Mouse (Mus musculus) kidney, embryonic 15.5 days (tissue): ENCODE data around the gene Gpd1. TPM values are rescaled to one million over a fixed set of nuclear protein-coding genes. Genes with fewer than 3 reads are reported as not detected.

Experiments used
- ATAC-seq: fragments of 200-750 bp; cut with Nextera tagmentation; replicated peaks from 2 replicates; pipeline ENCODE4 v1.8.0; 2017; ENCODE audit warnings: moderate TSS enrichment; ENCODE audit not compliant: low FRiP score
- H3K27ac ChIP-seq: fragments of 300-500 bp; sonication (generic); 2 replicates; pipeline ENCODE4 v1.5.1; 2015; ENCODE audit warnings: mild to moderate bottlenecking, inconsistent platforms
- H3K27me3 ChIP-seq: fragments of 300-500 bp; sonication (generic); 2 replicates; pipeline ENCODE4 v1.6.1; 2015; ENCODE audit warnings: inconsistent platforms
- H3K36me3 ChIP-seq: fragments of 300-500 bp; sonication (generic); 2 replicates; pipeline ENCODE4 v1.6.1; 2015; ENCODE audit warnings: inconsistent platforms
- H3K4me1 ChIP-seq: fragments of 300-500 bp; sonication (generic); 2 replicates; pipeline ENCODE4 v1.6.1; 2015; ENCODE audit warnings: inconsistent platforms
- H3K4me2 ChIP-seq: fragments of 300-500 bp; sonication (generic); 2 replicates; pipeline ENCODE4 v1.6.1; 2015; ENCODE audit warnings: moderate library complexity, mild to moderate bottlenecking, inconsistent platforms
- H3K4me3 ChIP-seq: fragments of 300-500 bp; sonication (generic); replicated peaks from 2 replicates; pipeline ENCODE4 v1.5.1; 2015; ENCODE audit warnings: mild to moderate bottlenecking, inconsistent platforms
- H3K9ac ChIP-seq: fragments of 300-500 bp; sonication (generic); 2 replicates; pipeline ENCODE4 v1.6.1; 2015; ENCODE audit warnings: mild to moderate bottlenecking, inconsistent platforms
- H3K9me3 ChIP-seq: fragments of 300-500 bp; sonication (generic); replicated peaks from 2 replicates; pipeline ENCODE4 v1.6.1; 2016; ENCODE audit warnings: inconsistent platforms
- WGBS: fragments of 180-500 bp; shearing (Covaris S2); methylation state at CpG from one replicate; pipeline ENCODE4 v1.1.7; 2015; ENCODE audit warnings: mixed read lengths; 5-methylcytosine and 5-hydroxymethylcytosine counted together
- polyA plus RNA-seq: library from polyadenylated mRNA; unstranded; fragments of >200 nt; fragmentation: Nextera tagmentation; extraction: Ambion mirVana; gene quantifications from 2 replicates; pipeline ENCODE4 v1.2.1, GENCODE M21; 2015

The Gpd1 gene
- polyA plus RNA-seq, result 23.0 and 28.5 TPM in 2 replicates

DNA sequence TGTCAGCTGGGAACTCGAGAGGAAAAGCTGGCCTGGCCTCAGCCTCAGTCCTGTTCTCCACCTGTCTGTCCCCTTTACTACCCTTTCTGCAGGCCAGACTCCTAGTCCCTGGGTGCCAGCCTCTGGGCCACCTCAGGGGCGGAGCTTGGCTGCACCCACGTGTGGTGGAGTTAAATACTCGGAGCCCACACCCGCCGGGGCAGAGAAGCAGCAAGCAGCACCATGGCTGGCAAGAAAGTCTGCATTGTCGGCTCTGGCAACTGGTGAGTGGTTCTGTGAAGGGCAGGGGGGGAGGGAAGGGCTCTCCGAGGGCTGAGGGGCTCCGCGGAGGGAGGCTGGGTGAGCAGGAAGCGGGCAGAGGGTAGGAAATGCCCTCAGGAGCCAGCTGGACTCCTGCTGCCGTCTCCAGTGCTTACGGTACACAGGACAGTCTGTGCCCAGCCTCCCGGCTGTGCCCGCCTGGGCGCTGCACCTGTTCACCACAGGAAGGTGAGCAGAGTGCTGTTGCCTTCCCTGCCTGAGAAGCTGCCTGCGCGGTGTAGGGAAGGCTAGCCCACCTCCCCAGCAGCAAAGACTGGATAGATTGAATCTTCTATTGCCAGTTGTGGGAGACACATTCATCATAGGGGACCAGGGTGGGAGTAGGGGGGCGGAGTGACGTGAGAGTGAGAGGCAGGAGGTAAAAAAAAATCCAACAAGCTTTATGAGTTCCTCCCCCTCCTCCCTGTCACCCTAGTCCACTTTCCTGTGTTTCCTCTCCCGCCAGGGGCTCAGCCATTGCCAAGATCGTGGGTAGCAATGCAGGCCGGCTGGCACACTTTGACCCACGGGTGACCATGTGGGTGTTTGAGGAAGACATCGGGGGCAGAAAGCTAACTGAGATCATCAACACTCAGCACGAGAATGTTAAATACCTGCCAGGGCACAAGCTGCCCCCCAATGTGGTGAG lies at the start of gene Gpd1:
TSS of gene Gpd1 (plus strand) at position 130 of the 949 bp plus-strand sequence.
- Histone ChIP-seq H3K27me3 (no peaks in the 10 kb centered on the region), H3K4me2 (peak within 1 kb of the TSS; percentile 41), H3K9me3 (no peaks in the 10 kb centered on the region), H3K9ac (no peak within 1 kb of the TSS), H3K4me1 (peaks cover 58% of the 10 kb centered on the region), H3K4me3 (peak within 1 kb of the TSS; percentile 20; the same call in 1 of the 2 replicates), H3K27ac (peak within 1 kb of the TSS; percentile 73), H3K36me3 (peaks cover 19% of the 10 kb centered on the region)
- 51% methylated on average over 26 of the region's 26 CpGs for WGBS
- ATAC-seq, result peak; percentile 5; the same call in 1 of the 2 replicates

DNA sequence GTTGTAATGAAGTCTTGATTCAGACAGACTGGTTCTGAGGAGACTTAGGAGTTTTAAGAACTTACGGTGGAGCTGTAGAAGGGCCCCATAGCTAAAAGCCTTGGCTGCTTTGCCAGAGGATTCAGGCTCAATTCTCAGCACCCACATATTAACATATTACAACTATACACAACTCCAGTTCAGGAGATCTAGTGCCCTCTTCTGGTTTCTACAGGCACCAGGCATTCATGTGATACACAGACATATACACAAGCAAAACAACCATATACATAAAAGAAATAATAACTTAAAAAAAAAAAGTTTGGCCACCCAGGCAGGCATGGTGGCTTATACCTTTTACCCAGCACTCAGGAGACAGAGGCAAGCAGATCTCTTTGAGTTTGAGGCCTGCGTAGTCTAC lies 49.8 kb upstream of the Gpd1 start:
- H3K4me3 ChIP-seq, result no peak overlapping the region
- no peak for ATAC-seq
- 99% methylated on average over 2 of the region's 2 CpGs for WGBS
- H3K9me3 ChIP-seq, result no peaks in the 10 kb centered on the region
- no peak overlapping the region for H3K9ac ChIP-seq
- H3K36me3 ChIP-seq, result no peaks in the 10 kb centered on the region
- H3K4me2 ChIP-seq, result no peak overlapping the region
- peaks cover 47% of the 10 kb centered on the region for H3K4me1 ChIP-seq
- no peak overlapping the region for H3K27ac ChIP-seq
- H3K27me3 ChIP-seq, result peaks cover 81% of the 10 kb centered on the region

DNA sequence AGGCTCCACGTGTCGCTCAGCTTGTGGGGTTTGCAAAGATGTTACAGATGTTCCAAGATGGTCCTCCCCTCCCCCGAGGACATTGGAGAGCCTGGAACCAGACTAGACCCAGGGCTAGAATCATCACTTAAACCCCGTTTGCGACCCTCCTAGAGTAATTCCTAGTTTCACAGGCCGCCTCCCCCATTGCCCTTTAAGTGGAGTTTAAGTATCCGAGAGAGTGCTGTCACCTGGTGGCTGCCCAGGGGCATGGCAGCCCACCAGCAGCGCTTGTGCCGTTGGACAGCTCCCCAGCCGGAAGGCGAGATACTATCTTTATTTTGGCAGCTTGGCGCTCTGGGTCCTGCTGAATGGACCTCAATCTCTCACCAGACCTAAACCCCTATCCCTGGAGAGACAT lies 48.4 kb upstream of the Gpd1 start:
- H3K27ac ChIP-seq, result no peak overlapping the region
- peak overlapping the region; percentile 30 for H3K4me2 ChIP-seq
- 3% methylated on average over 12 of the region's 12 CpGs for WGBS
- H3K9me3 ChIP-seq, result no peaks in the 10 kb centered on the region
- H3K27me3 ChIP-seq, result peaks cover 90% of the 10 kb centered on the region
- H3K4me1 ChIP-seq, result peaks cover 45% of the 10 kb centered on the region
- ATAC-seq, result 0 out of 2 replicates have a peak, but pooled peaks have one; percentile 19
- H3K36me3 ChIP-seq, result no peaks in the 10 kb centered on the region
- H3K4me3 ChIP-seq, result no peak overlapping the region
- H3K9ac ChIP-seq, result no peak overlapping the region

DNA sequence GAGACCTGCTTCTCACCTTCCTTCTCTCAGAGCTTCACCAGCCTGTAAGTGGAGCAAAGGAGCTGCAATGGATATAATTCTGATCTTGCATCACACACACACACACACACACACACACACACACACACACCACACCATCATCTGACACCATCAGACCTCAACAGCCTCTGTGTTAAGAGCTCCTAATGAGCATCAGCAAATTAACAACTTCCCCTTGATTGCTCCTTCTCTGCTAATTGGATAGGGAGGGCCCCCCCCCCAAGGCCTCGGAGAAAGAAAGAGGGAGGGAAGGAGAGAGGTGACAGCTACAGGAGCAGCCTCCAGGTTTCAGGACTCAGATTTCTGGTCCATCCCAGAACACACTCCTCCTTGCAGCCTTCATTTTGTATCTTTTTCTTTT lies 47.9 kb upstream of the Gpd1 start:
- peaks cover 40% of the 10 kb centered on the region for H3K4me1 ChIP-seq
- peaks cover 88% of the 10 kb centered on the region for H3K27me3 ChIP-seq
- no peak overlapping the region for H3K27ac ChIP-seq
- H3K4me2 ChIP-seq, result 0 out of 2 replicates have a peak overlapping the region, but pooled peaks have one; percentile 99
- H3K4me3 ChIP-seq, result no peak overlapping the region
- no peaks in the 10 kb centered on the region for H3K9me3 ChIP-seq
- 6% methylated on average over 1 of the region's 1 CpGs for WGBS
- no peak for ATAC-seq
- H3K9ac ChIP-seq, result no peak overlapping the region
- H3K36me3 ChIP-seq, result no peaks in the 10 kb centered on the region

DNA sequence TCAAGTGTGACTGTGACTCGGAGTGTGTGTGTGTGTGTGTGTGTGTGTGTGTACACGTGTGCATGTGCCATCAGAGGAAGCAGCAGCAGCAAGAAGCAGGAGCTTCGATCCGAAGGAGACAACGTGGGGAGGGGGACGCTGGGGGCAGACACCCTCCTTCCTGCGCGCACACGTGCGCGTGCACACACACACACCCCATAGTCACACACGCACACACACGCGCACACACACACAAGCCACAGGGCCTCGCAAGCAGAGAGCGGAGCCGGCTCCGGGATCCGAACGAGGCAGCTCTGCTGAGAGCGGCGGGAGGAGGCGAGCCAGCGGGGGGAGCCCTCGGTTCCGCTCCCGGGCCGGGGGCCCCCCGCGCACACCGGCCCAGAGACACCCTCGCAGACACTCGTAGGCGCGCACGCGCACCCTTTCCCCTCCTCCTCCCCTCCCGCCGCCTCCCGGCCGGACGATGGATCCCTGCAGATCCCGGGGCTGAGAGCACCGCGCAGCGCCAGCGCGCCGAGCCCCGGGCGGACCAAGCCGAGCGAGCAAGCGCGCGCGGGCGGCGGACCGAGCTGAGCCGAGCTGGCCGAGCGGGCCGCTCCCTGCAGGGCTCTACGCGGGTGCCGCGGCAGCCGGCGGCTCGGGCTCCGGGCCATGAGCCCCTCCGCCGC lies 47.0 kb upstream of the Gpd1 start, which contains the start of gene Asic1:
TSS of gene Asic1 (plus strand) at position 215 of the 668 bp plus-strand sequence.
- peaks cover 83% of the 10 kb centered on the region for H3K27me3 ChIP-seq
- under 1% methylated on average over 70 of the region's 74 CpGs for WGBS

DNA sequence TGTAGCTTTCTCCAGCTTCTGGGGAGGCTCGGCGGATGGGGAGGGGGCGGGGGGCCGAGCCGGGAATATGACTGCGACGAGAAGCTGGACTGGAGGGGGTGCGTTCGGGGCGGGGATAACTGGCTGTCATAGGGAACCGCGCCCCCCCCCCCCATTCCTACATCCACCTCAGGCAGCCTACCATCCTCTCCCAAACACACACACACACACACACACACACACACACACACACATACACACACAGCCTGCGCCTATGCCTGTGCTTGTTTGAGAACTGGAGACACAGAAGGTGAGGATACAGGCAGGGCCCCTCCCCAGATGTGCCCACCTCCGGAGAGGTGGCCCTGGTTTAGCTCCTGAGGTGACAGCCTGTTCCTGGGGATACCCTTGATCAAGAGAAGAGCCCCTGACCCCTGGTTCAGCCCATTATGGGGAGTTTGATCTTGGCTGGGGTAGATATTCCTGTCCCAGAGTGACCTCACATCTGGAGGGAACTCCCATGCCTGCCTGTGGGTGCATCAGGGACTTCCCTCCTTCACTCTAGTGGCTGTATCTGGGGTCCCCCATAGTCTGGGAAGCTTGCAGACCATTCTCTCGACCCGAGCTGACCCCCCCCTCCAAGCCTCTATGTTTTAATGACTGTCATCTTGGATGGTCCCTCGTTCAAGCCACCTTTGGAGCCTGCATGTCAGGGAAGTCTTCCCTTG lies 46.2 kb upstream of the Gpd1 start:
- no peak overlapping the region for H3K27ac ChIP-seq
- peaks cover 27% of the 10 kb centered on the region for H3K4me1 ChIP-seq
- no peak for ATAC-seq
- peak overlapping the region; percentile 58 for H3K4me3 ChIP-seq
- no peaks in the 10 kb centered on the region for H3K9me3 ChIP-seq
- peak overlapping the region; percentile 99 for H3K4me2 ChIP-seq
- peaks cover 80% of the 10 kb centered on the region for H3K27me3 ChIP-seq
- 12% methylated on average over 11 of the region's 17 CpGs for WGBS
- H3K36me3 ChIP-seq, result no peaks in the 10 kb centered on the region
- peak overlapping the region; percentile 61 for H3K9ac ChIP-seq

More for the DNA sequence above, 47.0 kb upstream of the Gpd1 start, which contains the start of gene Asic1:
- Histone ChIP-seq H3K9me3 (no peaks in the 10 kb centered on the region), H3K36me3 (no peaks in the 10 kb centered on the region), H3K4me3 (peak within 1 kb of the TSS; percentile 58), H3K9ac (peak within 1 kb of the TSS; percentile 61), H3K4me1 (peaks cover 31% of the 10 kb centered on the region), H3K4me2 (peak within 1 kb of the TSS; percentile 99), H3K27ac (no peak within 1 kb of the TSS)
- peak; percentile 70 for ATAC-seq

DNA sequence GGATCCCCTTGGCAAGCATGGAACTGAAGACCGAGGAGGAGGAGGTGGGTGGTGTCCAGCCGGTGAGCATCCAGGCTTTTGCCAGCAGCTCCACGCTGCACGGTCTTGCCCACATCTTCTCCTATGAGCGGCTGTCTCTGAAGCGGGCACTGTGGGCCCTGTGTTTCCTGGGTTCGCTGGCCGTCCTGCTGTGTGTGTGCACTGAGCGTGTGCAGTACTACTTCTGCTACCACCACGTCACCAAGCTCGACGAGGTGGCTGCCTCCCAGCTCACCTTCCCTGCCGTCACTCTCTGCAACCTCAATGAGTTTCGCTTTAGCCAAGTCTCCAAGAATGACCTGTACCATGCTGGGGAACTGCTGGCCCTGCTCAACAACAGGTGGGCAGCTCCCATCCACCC lies 45.5 kb upstream of the Gpd1 start:
- no peak overlapping the region for H3K9ac ChIP-seq
- H3K4me3 ChIP-seq, result no peak overlapping the region
- no peak overlapping the region for H3K27ac ChIP-seq
- H3K36me3 ChIP-seq, result no peaks in the 10 kb centered on the region
- H3K27me3 ChIP-seq, result peaks cover 73% of the 10 kb centered on the region
- no peaks in the 10 kb centered on the region for H3K9me3 ChIP-seq
- 69% methylated on average over 14 of the region's 14 CpGs for WGBS
- no peak overlapping the region for H3K4me2 ChIP-seq
- ATAC-seq, result no peak
- H3K4me1 ChIP-seq, result peaks cover 25% of the 10 kb centered on the region

DNA sequence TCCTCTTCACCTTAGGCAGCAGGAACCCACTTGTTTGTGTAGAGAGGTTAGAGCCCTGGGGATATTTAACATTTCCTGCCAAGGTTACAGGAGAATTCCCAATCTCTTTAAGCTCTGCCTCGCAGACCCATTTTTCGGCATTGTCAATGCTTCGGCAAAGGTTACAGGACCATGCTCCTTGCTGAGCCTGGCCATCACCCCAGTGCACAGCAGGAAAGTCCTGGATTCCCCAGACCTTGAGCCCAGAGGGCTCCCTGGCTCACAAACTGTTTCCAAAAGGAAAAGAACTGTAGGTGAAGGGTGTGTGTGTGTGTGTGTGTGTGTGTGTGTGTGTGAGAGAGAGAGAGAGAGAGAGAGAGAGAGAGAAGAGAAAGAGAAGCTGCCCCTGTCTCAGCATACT lies 42.4 kb upstream of the Gpd1 start:
- Histone ChIP-seq H3K36me3 (no peaks in the 10 kb centered on the region), H3K9me3 (no peaks in the 10 kb centered on the region), H3K4me2 (no peak overlapping the region), H3K27me3 (peaks cover 51% of the 10 kb centered on the region), H3K9ac (no peak overlapping the region), H3K4me3 (no peak overlapping the region), H3K27ac (no peak overlapping the region), H3K4me1 (peaks cover 29% of the 10 kb centered on the region)
- whole genome bisulfite sequencing, result 90% methylated on average over 3 of the region's 3 CpGs
- no peak for ATAC-seq

DNA sequence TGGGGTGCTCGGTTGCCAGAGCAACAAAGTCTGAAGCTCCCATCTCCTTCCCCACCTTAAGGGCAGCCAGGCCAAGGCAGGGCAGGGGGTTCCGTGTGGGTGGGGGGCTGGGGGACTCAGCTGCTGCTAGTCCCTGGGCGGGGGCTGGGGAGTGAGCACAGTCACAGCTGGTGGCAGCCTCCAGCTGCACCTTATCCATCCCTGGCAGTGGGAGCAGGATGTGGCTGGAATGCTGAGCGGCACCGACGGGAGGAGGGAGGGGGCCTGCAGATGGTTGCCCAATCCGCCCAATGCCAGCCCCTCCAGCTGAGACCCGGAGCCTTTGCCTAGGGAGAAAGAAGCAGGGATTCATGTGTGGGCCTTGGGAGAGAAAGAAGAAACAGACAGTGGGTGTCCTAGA lies 40.2 kb upstream of the Gpd1 start:
- Histone ChIP-seq H3K36me3 (no peaks in the 10 kb centered on the region), H3K4me2 (no peak overlapping the region), H3K4me1 (peaks cover 13% of the 10 kb centered on the region), H3K27me3 (peaks cover 29% of the 10 kb centered on the region), H3K4me3 (no peak overlapping the region), H3K27ac (no peak overlapping the region), H3K9me3 (no peaks in the 10 kb centered on the region), H3K9ac (no peak overlapping the region)
- 34% methylated on average over 8 of the region's 8 CpGs for WGBS
- no peak for ATAC-seq

DNA sequence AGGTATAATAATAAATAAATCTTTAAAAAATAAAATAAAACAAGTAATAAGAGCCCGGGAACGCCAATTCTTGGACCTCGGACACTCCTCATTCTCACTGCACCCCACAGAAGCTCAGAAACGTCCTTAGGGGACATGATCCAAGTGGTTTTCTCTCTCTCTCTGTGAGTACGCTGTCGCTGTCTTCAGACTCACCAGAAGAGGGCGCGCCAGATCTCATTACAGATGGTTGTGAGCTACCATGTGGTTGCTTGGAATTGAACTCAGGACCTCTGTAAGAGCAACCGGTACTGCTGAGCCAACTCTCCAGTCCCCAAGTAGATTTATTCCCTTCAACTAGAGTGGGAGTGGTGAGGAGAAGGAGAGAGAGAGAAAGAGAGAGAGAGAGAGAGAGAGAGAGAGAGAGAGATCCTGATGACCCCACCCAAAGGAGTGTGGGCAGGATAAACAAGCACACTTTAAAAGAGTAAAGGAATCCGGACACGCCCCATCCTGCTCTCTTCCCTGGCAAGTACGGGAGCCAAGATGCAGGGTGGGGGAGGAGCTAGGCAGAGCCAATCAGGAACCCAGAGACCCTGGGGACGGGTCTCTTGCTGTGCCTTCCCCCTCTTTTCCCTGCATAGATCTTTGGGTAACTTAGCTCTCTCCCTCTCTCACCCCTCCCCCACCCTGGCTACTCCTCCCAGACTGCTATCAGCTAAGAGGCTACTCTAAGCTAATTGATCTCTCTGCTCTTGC lies 39.1 kb upstream of the Gpd1 start:
- Histone ChIP-seq H3K4me3 (no peak overlapping the region), H3K27ac (no peak overlapping the region), H3K27me3 (peaks cover 18% of the 10 kb centered on the region), H3K4me2 (0 out of 2 replicates have a peak overlapping the region, but pooled peaks have one; percentile 14), H3K9ac (no peak overlapping the region), H3K9me3 (no peaks in the 10 kb centered on the region), H3K36me3 (no peaks in the 10 kb centered on the region), H3K4me1 (peaks cover 13% of the 10 kb centered on the region)
- peak; percentile 56; the same call in 1 of the 2 replicates for ATAC-seq
- 12% methylated on average over 13 of the region's 13 CpGs for WGBS

DNA sequence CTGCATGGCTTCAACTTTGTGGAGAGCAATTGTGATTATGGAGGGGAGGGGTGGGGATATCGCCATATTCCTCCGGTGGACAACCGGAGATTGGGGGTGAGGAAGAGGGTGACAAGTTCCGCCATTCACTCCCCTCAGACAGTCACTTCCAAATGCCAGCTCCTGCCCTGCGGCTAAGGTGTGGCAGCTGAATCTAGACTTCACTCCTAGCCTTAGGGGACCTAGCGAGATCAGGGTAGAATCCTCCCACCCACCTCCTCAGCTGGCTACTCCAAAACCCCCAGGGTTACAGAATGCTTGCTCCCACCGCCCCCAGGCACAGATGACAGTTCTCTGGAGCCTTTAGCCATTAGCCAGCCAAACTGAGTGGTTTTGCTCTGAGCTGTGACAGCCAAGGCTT lies 38.3 kb upstream of the Gpd1 start:
- H3K27ac ChIP-seq, result no peak overlapping the region
- no peak overlapping the region for H3K4me3 ChIP-seq
- WGBS, result 53% methylated on average over 7 of the region's 7 CpGs
- peaks cover 10% of the 10 kb centered on the region for H3K27me3 ChIP-seq
- H3K36me3 ChIP-seq, result no peaks in the 10 kb centered on the region
- ATAC-seq, result no peak
- H3K9ac ChIP-seq, result no peak overlapping the region
- H3K4me1 ChIP-seq, result peaks cover 13% of the 10 kb centered on the region
- H3K9me3 ChIP-seq, result no peaks in the 10 kb centered on the region
- no peak overlapping the region for H3K4me2 ChIP-seq
